Mouse (Mus musculus) hindbrain, embryonic 16.5 days (tissue): ENCODE results near the gene Extl2. TPM values are rescaled to one million over a fixed set of nuclear protein-coding genes. Genes with fewer than 3 reads are reported as not detected.

Experiments
- ATAC-seq: fragments of 200-750 bp; cut with Nextera tagmentation; 2 replicates; pipeline ENCODE4 v1.8.0; 2017; ENCODE audit warnings: moderate TSS enrichment, moderate library complexity
- H3K27ac ChIP-seq: fragments of 300-500 bp; sonication (generic); 2 replicates; pipeline ENCODE4 v1.5.1; 2014; ENCODE audit warnings: low read depth, mild to moderate bottlenecking, control low read depth, low read length, moderate library complexity
- H3K27me3 ChIP-seq: fragments of 300-500 bp; sonication (generic); replicated peaks from 2 replicates; pipeline ENCODE4 v1.6.1; 2014; ENCODE audit warnings: low read length; ENCODE audit not compliant: control insufficient read depth, insufficient read depth
- H3K36me3 ChIP-seq: fragments of 300-500 bp; sonication (generic); 2 replicates; pipeline ENCODE4 v1.6.1; 2014; ENCODE audit warnings: mild to moderate bottlenecking, low read length, moderate library complexity, mixed read lengths; ENCODE audit not compliant: control insufficient read depth, insufficient read depth
- H3K4me1 ChIP-seq: fragments of 300-500 bp; sonication (generic); 2 replicates; pipeline ENCODE4 v1.6.1; 2014; ENCODE audit warnings: low read depth, low read length; ENCODE audit not compliant: control insufficient read depth, insufficient read depth
- H3K4me2 ChIP-seq: fragments of 300-500 bp; sonication (generic); 2 replicates; pipeline ENCODE4 v1.6.1; 2014; ENCODE audit warnings: mild to moderate bottlenecking, low read length, control low read depth, moderate library complexity
- H3K4me3 ChIP-seq: fragments of 300-500 bp; sonication (generic); 2 replicates; pipeline ENCODE4 v1.5.1; 2014; ENCODE audit warnings: mild to moderate bottlenecking, low read length, control low read depth, moderate library complexity
- H3K9ac ChIP-seq: fragments of 300-500 bp; sonication (generic); 2 replicates; pipeline ENCODE4 v1.6.1; 2014; ENCODE audit warnings: low read depth, mild to moderate bottlenecking, control low read depth, low read length, moderate library complexity
- H3K9me3 ChIP-seq: fragments of 300-500 bp; sonication (generic); 2 replicates; pipeline ENCODE4 v1.6.1; 2014; ENCODE audit warnings: mild to moderate bottlenecking, low read length, moderate library complexity; ENCODE audit not compliant: control insufficient read depth
- WGBS: fragments of 180-500 bp; shearing (Covaris S2); extraction: QIAGEN DNeasy Blood & Tissue Kit; methylation state at CpG from one replicate; pipeline ENCODE4 v1.1.7; 2014; 5-methylcytosine and 5-hydroxymethylcytosine counted together
- polyA plus RNA-seq: library from polyadenylated mRNA; unstranded; fragments of >200 nt; fragmentation: Nextera tagmentation; extraction: Ambion mirVana; gene quantifications from 2 replicates; pipeline ENCODE4 v1.2.1, GENCODE M21; 2015

Gene Extl2
- polyA plus RNA-seq, result 38.7 and 43.2 TPM in 2 replicates

DNA sequence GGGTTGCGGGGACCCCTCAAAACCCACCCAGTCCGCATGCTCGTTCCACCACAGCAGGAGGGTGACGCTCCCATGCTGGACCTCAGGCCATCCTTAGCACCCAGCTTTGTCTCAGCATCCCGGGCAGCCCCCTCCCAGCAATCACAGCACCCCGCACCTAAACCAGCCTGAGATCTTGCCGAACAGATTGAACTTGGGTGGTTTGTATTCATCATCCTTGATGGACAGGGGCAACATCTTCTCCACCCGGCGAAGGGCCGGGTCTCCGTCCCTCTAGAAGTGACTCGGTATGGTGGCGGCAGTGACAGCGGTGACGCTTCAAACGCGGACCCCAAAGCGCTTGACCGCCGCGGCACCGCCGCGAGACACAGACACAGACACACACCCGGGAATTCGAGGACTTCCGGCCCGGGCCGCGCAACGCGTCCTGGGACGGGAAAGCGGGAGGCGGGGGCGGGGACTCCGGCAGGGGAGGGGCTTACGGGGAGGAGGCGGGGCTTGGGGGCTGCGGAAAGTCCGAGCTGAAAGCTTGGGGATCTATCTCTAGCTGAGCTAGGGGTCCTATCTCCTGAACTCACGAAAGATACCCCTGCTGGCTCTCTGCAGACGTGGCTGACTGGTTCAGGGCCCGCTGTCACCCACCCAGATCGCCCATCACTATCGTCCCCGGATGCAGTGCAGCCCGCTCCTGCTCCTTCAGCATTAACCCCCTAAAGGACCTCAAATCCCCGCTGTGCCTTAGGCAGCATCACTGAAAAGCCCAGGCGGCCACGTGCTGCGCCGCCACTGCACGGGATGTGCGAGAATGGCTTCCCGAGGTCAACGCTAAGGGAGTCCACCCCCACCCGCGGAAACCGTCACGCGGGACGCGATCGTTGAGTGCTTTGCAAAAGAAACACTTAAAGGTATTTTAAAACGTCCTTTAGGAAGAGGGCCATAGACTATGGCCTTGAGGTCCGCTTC is at the start of gene Extl2, which contains the start of gene Slc30a7:
Extl2 (plus strand) TSS at position 485 of the 963 bp plus-strand sequence.
Slc30a7 (minus strand) TSS at position 429 of the 963 bp plus-strand sequence.
- peak within 1 kb of the TSS; percentile 62 for H3K4me2 ChIP-seq
- no peaks in the 10 kb centered on the region for H3K36me3 ChIP-seq
- no peaks in the 10 kb centered on the region for H3K9me3 ChIP-seq
- WGBS, result under 1% methylated on average over 67 of the region's 67 CpGs
- no peaks in the 10 kb centered on the region for H3K27me3 ChIP-seq
- peak; percentile 93 for ATAC-seq
- peak within 1 kb of the TSS; percentile 90 for H3K9ac ChIP-seq
- peak within 1 kb of the TSS; percentile 84 for H3K27ac ChIP-seq
- H3K4me1 ChIP-seq, result peaks cover 19% of the 10 kb centered on the region
- H3K4me3 ChIP-seq, result peak within 1 kb of the TSS; percentile 92

DNA sequence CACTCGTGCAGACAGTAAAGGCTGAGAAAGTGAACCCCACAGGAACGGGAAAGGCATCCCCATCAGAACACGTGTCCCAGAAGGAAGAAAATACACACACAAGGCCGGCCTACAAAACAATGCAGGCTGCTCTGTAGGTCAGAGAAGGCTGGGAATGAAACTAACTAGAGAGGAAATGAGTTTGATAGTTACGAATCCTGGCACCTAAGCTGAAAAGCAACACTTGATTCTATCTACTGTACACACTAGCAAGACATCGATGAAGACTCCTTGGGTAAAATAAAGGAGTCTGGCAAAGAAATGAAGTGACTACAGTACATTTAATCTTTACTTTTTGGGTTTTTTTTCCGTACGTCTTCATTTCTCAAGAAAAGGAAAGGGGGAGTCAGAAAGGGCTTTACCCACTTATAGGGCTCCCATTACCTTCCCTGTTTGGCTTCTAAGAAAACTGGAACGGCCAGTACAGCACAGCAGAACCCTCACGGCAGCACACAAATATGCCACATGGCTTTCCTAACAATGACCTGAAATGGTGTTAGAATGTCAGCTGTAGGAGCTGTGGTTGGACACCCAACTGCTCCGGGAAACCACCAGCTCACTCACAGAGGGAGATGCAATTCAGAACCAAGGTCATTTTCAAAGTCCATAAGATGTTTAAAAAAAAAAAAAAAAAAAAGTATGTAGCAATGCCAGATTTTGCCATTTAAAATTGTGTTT is 45.8 kb upstream of the Extl2 start:
- Histone ChIP-seq H3K9me3 (no peaks in the 10 kb centered on the region), H3K36me3 (peaks cover 4% of the 10 kb centered on the region), H3K4me2 (no peak overlapping the region), H3K4me1 (no peaks in the 10 kb centered on the region), H3K9ac (no peak overlapping the region), H3K27ac (no peak overlapping the region), H3K4me3 (no peak overlapping the region), H3K27me3 (no peaks in the 10 kb centered on the region)
- WGBS, result 82% methylated on average over 11 of the region's 11 CpGs
- ATAC-seq, result no peak

DNA sequence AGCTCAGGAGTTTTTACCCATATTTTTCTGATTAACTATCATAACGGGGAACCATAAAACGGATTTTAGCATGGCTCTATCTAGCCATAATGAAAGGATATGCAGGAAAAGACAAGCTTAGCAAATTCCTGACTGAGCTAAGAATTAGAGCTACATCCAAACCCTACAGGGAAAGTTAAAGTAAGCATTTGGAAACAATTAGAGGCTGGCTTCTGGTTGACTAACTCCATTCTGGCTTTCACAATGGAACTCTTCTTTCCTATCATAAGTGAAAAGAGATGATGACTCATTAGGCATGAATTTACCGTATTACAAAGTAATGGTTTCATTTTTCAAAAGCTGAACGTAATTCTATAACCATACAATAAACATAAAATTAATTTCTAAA is 45.2 kb upstream of the Extl2 start:
- no peaks in the 10 kb centered on the region for H3K4me1 ChIP-seq
- peaks cover 4% of the 10 kb centered on the region for H3K36me3 ChIP-seq
- no peak overlapping the region for H3K4me3 ChIP-seq
- no peak overlapping the region for H3K4me2 ChIP-seq
- H3K9me3 ChIP-seq, result no peaks in the 10 kb centered on the region
- WGBS, result 54% methylated on average over 4 of the region's 4 CpGs
- H3K27me3 ChIP-seq, result no peaks in the 10 kb centered on the region
- H3K9ac ChIP-seq, result no peak overlapping the region
- ATAC-seq, result no peak
- H3K27ac ChIP-seq, result no peak overlapping the region

DNA sequence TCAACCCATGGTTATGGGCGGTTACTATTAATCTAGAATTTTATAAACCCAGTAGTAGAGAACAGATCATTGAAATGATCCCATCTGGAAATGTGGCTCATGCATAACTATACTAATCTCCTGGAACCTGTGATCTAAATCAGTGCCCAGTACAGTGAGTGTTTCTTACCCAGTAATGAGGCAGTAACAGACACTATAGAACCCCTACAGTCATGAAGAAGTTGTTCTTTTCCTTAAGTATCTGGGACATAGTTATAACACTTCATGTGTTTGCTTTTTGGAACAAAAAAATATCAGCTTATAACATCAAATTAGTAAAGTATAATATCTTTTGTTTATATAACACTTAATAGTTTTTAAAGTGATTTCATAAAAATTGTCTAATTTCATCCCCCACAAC is 43.7 kb upstream of the Extl2 start:
- Histone ChIP-seq H3K9ac (no peak overlapping the region), H3K36me3 (peaks cover 3% of the 10 kb centered on the region), H3K4me3 (no peak overlapping the region), H3K4me1 (no peaks in the 10 kb centered on the region), H3K4me2 (no peak overlapping the region), H3K27ac (no peak overlapping the region), H3K27me3 (no peaks in the 10 kb centered on the region), H3K9me3 (no peaks in the 10 kb centered on the region)
- 100% methylated on average over 1 of the region's 1 CpGs for WGBS
- ATAC-seq, result no peak

DNA sequence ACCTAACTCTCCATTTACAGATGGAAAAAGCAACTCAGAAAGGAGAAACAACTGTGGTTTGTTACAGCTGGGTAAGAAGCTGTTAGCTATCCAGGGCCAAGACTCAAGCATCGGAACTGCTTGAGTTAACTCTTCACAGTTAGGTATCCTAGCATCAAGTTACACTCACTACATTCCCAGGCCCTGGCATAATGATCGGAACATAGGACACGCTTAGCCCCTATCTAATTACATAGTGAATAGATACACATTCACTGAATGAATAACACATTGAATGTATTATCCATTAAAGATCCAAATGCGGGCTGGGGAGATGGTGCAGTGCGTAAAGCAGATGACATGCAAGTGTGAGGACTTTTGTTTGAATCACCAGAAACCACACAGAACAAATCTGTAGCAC is 43.2 kb upstream of the Extl2 start:
- H3K36me3 ChIP-seq, result no peaks in the 10 kb centered on the region; the same call in 1 of the 2 replicates
- H3K9ac ChIP-seq, result no peak overlapping the region
- H3K9me3 ChIP-seq, result no peaks in the 10 kb centered on the region
- no peaks in the 10 kb centered on the region for H3K27me3 ChIP-seq
- 65% methylated on average over 5 of the region's 5 CpGs for WGBS
- ATAC-seq, result no peak
- H3K4me3 ChIP-seq, result no peak overlapping the region
- no peaks in the 10 kb centered on the region for H3K4me1 ChIP-seq
- H3K27ac ChIP-seq, result no peak overlapping the region
- no peak overlapping the region for H3K4me2 ChIP-seq

DNA sequence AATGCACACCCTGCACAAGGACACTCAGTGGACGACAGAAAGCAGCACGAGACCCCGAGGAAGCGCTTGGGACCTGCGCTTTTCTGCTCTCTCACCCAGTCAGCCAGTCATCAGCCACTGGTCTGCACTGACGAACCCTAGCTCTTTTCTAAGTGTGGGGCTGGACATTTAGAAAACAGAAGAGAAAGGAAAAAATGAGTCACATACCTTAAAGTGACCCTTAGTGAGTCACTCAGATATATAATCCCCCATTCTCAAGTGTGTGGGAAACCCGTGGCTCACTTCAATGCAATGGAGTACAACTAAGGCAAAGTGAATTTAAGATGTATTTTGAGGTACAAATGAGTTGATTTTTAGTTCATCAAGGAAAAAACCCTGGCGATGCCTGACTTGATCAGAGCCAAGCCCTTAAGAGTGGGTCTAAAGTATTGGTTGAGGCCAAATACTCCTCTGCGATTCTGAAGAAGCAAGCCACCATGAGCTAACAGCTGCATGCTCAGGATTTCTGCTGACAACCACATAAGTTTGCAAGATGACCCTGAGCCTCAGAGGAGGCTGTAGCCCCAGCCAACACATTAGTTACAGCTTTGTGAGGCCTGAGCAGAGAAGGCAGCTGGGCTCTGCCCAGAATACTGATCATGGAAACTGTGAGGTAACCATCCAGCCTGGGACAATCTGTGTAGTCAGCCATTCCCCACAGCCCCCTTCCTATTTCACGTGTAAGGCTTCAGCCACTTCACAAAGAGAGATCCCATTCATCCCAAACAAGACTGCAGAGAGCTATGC is 38.3 kb upstream of the Extl2 start:
- Histone ChIP-seq H3K27me3 (no peaks in the 10 kb centered on the region), H3K4me3 (no peak overlapping the region), H3K27ac (no peak overlapping the region), H3K4me1 (no peaks in the 10 kb centered on the region), H3K9me3 (no peaks in the 10 kb centered on the region), H3K9ac (no peak overlapping the region), H3K36me3 (peaks cover 8% of the 10 kb centered on the region), H3K4me2 (no peak overlapping the region)
- peak; percentile 96 for ATAC-seq
- WGBS, result 78% methylated on average over 10 of the region's 10 CpGs

DNA sequence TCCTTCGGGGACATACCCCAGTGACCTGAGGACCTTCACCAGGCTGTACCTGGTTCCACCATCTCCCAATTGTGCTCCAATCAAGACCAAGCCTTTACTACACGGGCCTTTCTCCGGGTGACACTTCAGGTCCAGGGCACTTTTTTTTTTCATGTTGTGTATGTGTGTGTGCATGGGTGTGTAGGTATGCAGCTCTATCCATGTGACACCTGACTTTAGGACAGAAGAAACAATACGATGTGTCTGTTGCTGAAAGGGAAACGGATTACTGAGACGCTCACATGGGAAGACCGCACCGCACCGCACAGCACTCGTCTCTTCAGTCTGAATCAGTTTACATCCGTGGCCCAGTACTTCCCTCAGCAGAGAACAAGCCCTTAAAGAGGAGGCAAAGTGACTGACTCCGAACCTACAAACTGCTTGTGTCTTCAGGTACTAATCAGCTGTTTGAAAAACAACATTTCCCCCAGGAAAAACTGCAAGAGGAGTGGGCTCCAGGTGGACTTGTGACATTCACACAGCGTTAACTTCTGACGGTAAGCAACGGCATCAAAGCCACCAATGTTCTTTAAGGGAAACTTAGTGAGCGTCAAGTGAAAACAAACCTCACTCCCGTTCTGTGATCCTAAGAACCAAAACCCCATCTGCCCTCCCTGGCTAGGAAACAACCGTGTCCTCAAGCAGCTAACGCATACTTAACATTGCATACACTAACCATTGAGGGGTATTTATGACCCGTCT is 36.0 kb upstream of the Extl2 start:
- no peak overlapping the region for H3K27ac ChIP-seq
- no peaks in the 10 kb centered on the region for H3K4me1 ChIP-seq
- no peak overlapping the region for H3K4me2 ChIP-seq
- ATAC-seq, result no peak
- H3K36me3 ChIP-seq, result peaks cover 12% of the 10 kb centered on the region
- H3K9ac ChIP-seq, result no peak overlapping the region
- no peaks in the 10 kb centered on the region for H3K9me3 ChIP-seq
- no peak overlapping the region for H3K4me3 ChIP-seq
- H3K27me3 ChIP-seq, result no peaks in the 10 kb centered on the region
- 94% methylated on average over 20 of the region's 20 CpGs for WGBS

DNA sequence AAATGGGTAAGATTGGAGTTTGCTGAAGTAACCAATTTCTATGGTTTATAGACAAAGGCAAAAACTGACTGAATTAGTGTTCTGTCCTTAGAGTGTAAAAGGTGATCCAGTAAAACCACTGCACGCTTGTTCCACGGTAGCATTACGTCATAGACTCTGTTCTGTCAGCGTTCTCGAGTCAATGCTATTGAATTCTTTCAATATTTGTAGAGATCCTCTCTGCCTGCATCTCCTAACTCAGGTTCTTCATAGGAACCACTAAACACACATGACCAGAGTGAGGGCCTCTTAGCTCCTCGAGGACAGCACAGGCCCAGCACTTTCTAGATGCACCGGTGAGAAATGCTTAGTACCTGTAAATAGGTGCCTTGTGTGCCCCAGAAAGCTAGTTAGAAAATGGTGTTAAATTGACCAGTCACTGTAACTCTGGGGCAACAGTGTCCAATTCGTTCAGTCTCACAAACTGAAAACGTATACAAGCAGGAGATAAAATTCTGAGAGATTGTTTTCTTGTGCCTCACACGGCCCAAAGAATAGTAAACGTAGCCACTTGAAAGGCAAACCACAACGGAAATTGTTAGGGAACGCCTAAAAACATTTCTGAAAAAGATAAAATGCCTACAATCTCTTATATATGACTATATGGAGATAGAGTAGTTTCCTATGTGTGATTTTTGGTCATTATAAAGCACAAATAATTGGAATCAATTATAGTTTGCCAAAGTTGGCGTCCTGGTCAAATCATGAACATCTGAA is 35.2 kb upstream of the Extl2 start:
- no peaks in the 10 kb centered on the region for H3K9me3 ChIP-seq
- no peaks in the 10 kb centered on the region for H3K4me1 ChIP-seq
- no peak overlapping the region for H3K4me3 ChIP-seq
- H3K36me3 ChIP-seq, result peaks cover 13% of the 10 kb centered on the region
- no peak overlapping the region for H3K27ac ChIP-seq
- no peak overlapping the region for H3K9ac ChIP-seq
- ATAC-seq, result no peak
- H3K27me3 ChIP-seq, result no peaks in the 10 kb centered on the region
- H3K4me2 ChIP-seq, result no peak overlapping the region
- WGBS, result 96% methylated on average over 14 of the region's 14 CpGs
